Comparison of ENCODE assay signal across 9 mouse cellular contexts in genomic region chr7:78190931-78191653, GRCm38 (mm10).
A peak's percentile ranks its signal among the peaks of the same experiment; 100 is the strongest.
DNase-seq lines count a peak whose midpoint lies in the region; ATAC-seq lines count a peak whose summit lies in the region.
"Had no signal": no experiment of that assay in that cellular context is flagged by ENCODE, and none has a peak within 500 bp of the region (broad histone marks: within the 10 kb centered on the region; RNA-seq: fewer than 3 reads in every experiment).

No protein-coding gene starts in this region.

- DNase-seq in cerebellum, adult 11 months: peak; percentile 40
- DNase-seq in cerebellum, postnatal 25 days: peak; percentile 29 to 55
- DNase-seq in frontal cortex, postnatal 36 days (ENCODE audit: low spot score in 2 of 2): peak; percentile 47 to 51
- peak; percentile 56 for DNase-seq in mesoderm, embryonic 11.5 days (ENCODE audit: low read depth, low spot score)
- peak; percentile 61 for DNase-seq in right cerebral cortex, postnatal 4 days
- DNase-seq in urinary bladder, postnatal 25 days (ENCODE audit: low spot score): no peak

- no peaks in the 10 kb centered on the region for H3K4me1 ChIP-seq in kidney, embryonic 16.5 days (ENCODE audit: insufficient read depth, low read length)
- H3K4me1 ChIP-seq: heart, embryonic 15.5 days; liver, embryonic 15.5 days had no signal

- WGBS in kidney, embryonic 16.5 days: 41% methylated on average over 17 of the region's 17 CpGs

- H3K27me3 ChIP-seq in kidney, embryonic 16.5 days (ENCODE audit: insufficient read depth, low read length): no peaks in the 10 kb centered on the region
- H3K27me3 ChIP-seq: heart, embryonic 15.5 days; liver, embryonic 15.5 days had no signal

- no peak overlapping the region for H3K4me3 ChIP-seq in kidney, embryonic 16.5 days (ENCODE audit: low read length)
- H3K4me3 ChIP-seq: heart, embryonic 15.5 days; liver, embryonic 15.5 days had no signal

- no peak overlapping the region for H3K4me2 ChIP-seq in kidney, embryonic 16.5 days (replicated peaks; ENCODE audit: low read depth, low read length)
- H3K4me2 ChIP-seq: heart, embryonic 15.5 days; liver, embryonic 15.5 days had no signal

- H3K27ac ChIP-seq in kidney, embryonic 16.5 days (ENCODE audit: low read length): no peak overlapping the region
- H3K27ac ChIP-seq: heart, embryonic 15.5 days; liver, embryonic 15.5 days had no signal

- no peaks in the 10 kb centered on the region for H3K9me3 ChIP-seq in kidney, embryonic 16.5 days (ENCODE audit: low read length)
- H3K9me3 ChIP-seq: heart, embryonic 15.5 days; liver, embryonic 15.5 days had no signal

- no peaks in the 10 kb centered on the region for H3K36me3 ChIP-seq in kidney, embryonic 16.5 days (ENCODE audit: insufficient read depth, low read length)
- H3K36me3 ChIP-seq: heart, embryonic 15.5 days; liver, embryonic 15.5 days had no signal

- no peak overlapping the region for H3K9ac ChIP-seq in kidney, embryonic 16.5 days (replicated peaks; ENCODE audit: low read length)
- H3K9ac ChIP-seq: heart, embryonic 15.5 days; liver, embryonic 15.5 days had no signal

- no peak for ATAC-seq in kidney, embryonic 16.5 days (ENCODE audit: low FRiP score, low TSS enrichment)
